Mouse (Mus musculus) lung, postnatal 0 days (tissue): ENCODE data around the gene Rpl41. TPM values are rescaled to one million over a fixed set of nuclear protein-coding genes. Genes with fewer than 3 reads are reported as not detected.

Source experiments
- ATAC-seq: fragments of 200-750 bp; cut with Nextera tagmentation; 2 replicates; pipeline ENCODE4 v1.8.0; 2017; ENCODE audit warnings: moderate library complexity
- DNase-seq: peaks from one replicate; pipeline ENCODE4 v3.0.0-alpha.2; 2016; ENCODE audit warnings: low spot score
- H3K27ac ChIP-seq: fragments of 300-500 bp; sonication (generic); 2 replicates; pipeline ENCODE4 v1.5.1; 2014; ENCODE audit warnings: antibody characterized with exemption, mild to moderate bottlenecking, low read length, mixed read lengths
- H3K27me3 ChIP-seq: fragments of 300-500 bp; sonication (generic); replicated peaks from 2 replicates; pipeline ENCODE4 v1.6.1; 2014; ENCODE audit warnings: low read length, mixed read lengths; ENCODE audit not compliant: insufficient read depth
- H3K36me3 ChIP-seq: fragments of 300-500 bp; sonication (generic); 2 replicates; pipeline ENCODE4 v1.6.1; 2014; ENCODE audit warnings: low read length, mixed read lengths; ENCODE audit not compliant: insufficient read depth
- H3K4me1 ChIP-seq: fragments of 300-500 bp; sonication (generic); 2 replicates; pipeline ENCODE4 v1.6.1; 2014; ENCODE audit warnings: antibody characterized with exemption, low read depth, low read length, mixed read lengths; ENCODE audit not compliant: insufficient read depth
- H3K4me2 ChIP-seq: fragments of 300-500 bp; sonication (generic); replicated peaks from 2 replicates; pipeline ENCODE4 v1.6.1; 2014; ENCODE audit warnings: low read depth, mild to moderate bottlenecking, low read length, moderate library complexity, mixed read lengths
- H3K4me3 ChIP-seq: fragments of 300-500 bp; sonication (generic); 2 replicates; pipeline ENCODE4 v1.5.1; 2014; ENCODE audit warnings: low read depth, low read length
- H3K9ac ChIP-seq: fragments of 300-500 bp; sonication (generic); replicated peaks from 2 replicates; pipeline ENCODE4 v1.6.1; 2014; ENCODE audit warnings: low read depth, mild to moderate bottlenecking
- H3K9me3 ChIP-seq: fragments of 300-500 bp; sonication (generic); 2 replicates; pipeline ENCODE4 v1.6.1; 2016; ENCODE audit warnings: low read length, mixed read lengths
- CTCF ChIP-seq: IDR thresholded peaks from 2 replicates; pipeline ENCODE4 v1.5.1; 2016; ENCODE audit warnings: antibody characterized with exemption, mild to moderate bottlenecking
- EP300 ChIP-seq: IDR thresholded peaks from 2 replicates; pipeline ENCODE4 v1.6.1; 2016; ENCODE audit warnings: antibody characterized with exemption, mild to moderate bottlenecking, control low read depth
- WGBS: fragments of 180-500 bp; shearing (Covaris S2); extraction: QIAGEN DNeasy Blood & Tissue Kit; methylation state at CpG from one replicate; pipeline ENCODE4 v1.1.7; 2014; 5-methylcytosine and 5-hydroxymethylcytosine counted together
- polyA plus RNA-seq: library from polyadenylated mRNA; unstranded; fragments of >200 nt; fragmentation: Nextera tagmentation; extraction: Ambion mirVana; gene quantifications from 2 replicates; pipeline ENCODE4 v1.2.1, GENCODE M21; 2015

Rpl41 gene
- 2,921 and 3,267 TPM in 2 replicates for polyA plus RNA-seq

DNA sequence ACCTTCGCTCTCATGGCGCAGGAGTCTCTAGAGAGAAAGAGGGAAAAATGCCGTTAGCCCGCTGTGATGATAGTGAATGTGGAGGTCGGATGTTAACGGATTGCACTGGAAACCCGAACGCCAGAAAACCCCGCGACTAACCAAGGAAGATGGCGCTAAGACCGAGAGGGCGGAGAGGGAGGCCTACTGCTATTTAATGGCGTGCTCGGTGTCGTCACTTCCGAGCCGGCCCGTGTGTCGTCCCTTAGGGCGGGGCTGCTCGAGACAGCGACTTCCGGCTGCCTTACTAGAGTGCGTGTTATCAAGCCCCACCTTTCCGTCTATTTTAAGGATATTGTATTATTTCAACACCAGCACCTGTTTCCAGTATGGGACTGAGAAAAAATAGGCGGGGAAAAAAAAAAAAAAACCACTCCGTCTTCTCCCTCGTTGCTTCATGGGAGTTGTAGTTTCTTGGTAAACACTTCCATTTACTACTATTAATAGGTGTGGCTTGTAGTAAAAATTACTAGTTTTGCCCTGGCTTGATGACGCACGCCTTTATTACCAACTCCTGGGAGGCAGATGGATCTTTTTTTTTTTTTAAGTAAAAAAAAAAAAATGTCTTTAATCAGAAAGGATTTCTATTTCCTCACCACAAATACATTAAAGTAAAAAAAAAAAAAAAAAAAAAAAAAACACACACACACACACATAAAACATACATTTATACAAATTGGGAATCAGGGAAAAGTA, at the start of gene Rpl41:
Gene Rpl41 (minus strand): TSS at position 359 of the 735 bp plus-strand sequence.
- WGBS: 1% methylated on average over 31 of the region's 31 CpGs
- H3K4me3 ChIP-seq: peak within 1 kb of the TSS; percentile 66
- no peaks in the 10 kb centered on the region for H3K9me3 ChIP-seq
- H3K27me3 ChIP-seq: no peaks in the 10 kb centered on the region
- TF ChIP-seq EP300 (peak; percentile 90), CTCF (no peak)
- ATAC-seq (peak; percentile 91), DNase-seq (peak; percentile 99)
- peaks cover 11% of the 10 kb centered on the region; the same call in 1 of the 2 replicates for H3K36me3 ChIP-seq
- H3K4me2 ChIP-seq: peak within 1 kb of the TSS; percentile 60
- H3K27ac ChIP-seq: peak within 1 kb of the TSS; percentile 96
- H3K4me1 ChIP-seq: no peaks in the 10 kb centered on the region; the same call in 1 of the 2 replicates
- H3K9ac ChIP-seq: peak within 1 kb of the TSS; percentile 87

DNA sequence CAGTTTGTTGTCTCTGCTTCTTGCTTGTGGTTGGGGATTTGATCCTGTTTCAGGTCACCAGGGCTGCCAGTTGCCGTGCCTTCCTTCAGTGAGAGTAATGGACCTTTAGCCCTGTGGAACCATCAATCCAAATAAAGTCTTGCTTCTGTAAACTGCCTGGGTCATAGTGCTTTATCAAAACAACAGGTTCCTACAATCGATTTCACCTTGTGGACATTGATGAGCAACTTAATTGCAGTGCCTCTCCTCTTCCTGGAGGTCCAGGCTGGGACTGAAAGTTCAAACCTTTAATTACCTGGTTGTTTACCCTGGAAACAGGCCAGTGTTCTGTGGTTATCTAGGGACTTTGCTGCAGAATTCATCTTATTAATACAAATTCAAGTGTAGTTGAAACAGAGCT, 49.4 kb upstream of the Rpl41 start:
- no peaks in the 10 kb centered on the region for H3K36me3 ChIP-seq
- no peaks in the 10 kb centered on the region for H3K9me3 ChIP-seq
- no peak overlapping the region for H3K27ac ChIP-seq
- H3K9ac ChIP-seq: no peak overlapping the region
- no peaks in the 10 kb centered on the region for H3K27me3 ChIP-seq
- no peak overlapping the region for H3K4me3 ChIP-seq
- no peak overlapping the region for H3K4me2 ChIP-seq
- WGBS: 45% methylated on average over 2 of the region's 2 CpGs
- DNase-seq (no peak), ATAC-seq (no peak)
- TF ChIP-seq EP300 (no peak), CTCF (no peak)
- H3K4me1 ChIP-seq: no peaks in the 10 kb centered on the region

DNA sequence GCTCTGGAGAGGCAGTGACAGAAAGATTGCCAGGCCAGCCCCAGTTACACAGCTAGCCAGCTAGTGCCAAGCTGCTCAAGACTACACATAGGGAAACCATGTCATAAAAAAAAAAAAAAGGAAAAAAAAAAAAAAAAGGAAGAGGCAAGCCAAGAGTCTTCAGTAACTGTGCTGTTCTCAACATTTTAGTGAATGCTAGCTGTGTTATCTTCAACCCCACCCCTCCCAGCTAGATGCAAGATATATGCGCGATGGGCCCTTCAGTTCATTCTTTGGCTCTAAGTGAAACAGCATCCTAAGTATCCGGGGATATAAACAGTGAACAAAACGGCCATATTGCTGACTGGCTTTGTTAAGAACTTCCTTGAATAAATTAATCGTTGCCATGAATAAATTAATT, 43.7 kb upstream of the Rpl41 start:
- H3K9me3 ChIP-seq: no peaks in the 10 kb centered on the region
- TF ChIP-seq EP300 (no peak), CTCF (no peak)
- H3K4me2 ChIP-seq: no peak overlapping the region
- H3K4me1 ChIP-seq: no peaks in the 10 kb centered on the region
- no peak overlapping the region for H3K27ac ChIP-seq
- no peaks in the 10 kb centered on the region; the same call in 1 of the 2 replicates for H3K27me3 ChIP-seq
- H3K36me3 ChIP-seq: no peaks in the 10 kb centered on the region
- no peak overlapping the region for H3K9ac ChIP-seq
- WGBS: 75% methylated on average over 5 of the region's 5 CpGs
- no peak for DNase-seq
- no peak overlapping the region for H3K4me3 ChIP-seq
- no peak for ATAC-seq

DNA sequence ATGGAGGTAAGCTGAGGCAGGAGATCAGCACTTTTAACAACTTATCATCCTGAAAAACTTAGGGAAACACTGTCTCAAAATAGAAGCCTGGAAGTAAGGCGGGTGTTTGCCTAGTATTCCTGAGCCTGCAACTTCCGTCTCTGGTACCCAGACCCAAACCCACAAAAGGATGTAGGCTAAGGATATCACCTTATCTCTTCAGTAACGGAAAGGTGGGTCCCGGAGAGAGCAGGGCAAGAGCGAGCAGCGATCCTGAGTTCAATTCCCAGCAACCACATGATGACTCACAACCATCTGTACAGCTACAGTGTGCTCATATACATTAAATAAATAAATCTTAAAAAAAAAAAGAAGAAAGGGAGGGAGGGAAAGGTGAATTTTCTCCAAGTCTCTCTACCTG, 42.3 kb upstream of the Rpl41 start:
- no peak for DNase-seq
- no peaks in the 10 kb centered on the region for H3K9me3 ChIP-seq
- H3K27ac ChIP-seq: no peak overlapping the region
- H3K9ac ChIP-seq: no peak overlapping the region
- no peaks in the 10 kb centered on the region; the same call in 1 of the 2 replicates for H3K27me3 ChIP-seq
- H3K36me3 ChIP-seq: no peaks in the 10 kb centered on the region
- WGBS: 75% methylated on average over 6 of the region's 6 CpGs
- no peak overlapping the region for H3K4me2 ChIP-seq
- H3K4me1 ChIP-seq: no peaks in the 10 kb centered on the region
- no peak for ATAC-seq
- no peak overlapping the region for H3K4me3 ChIP-seq
- TF ChIP-seq EP300 (no peak), CTCF (no peak)

GRCm38 (mm10) chr10:128590193-128590690, 41.1 kb upstream of the Rpl41 start:
- Histone ChIP-seq H3K9me3 (no peaks in the 10 kb centered on the region), H3K4me2 (peak overlapping the region; percentile 98), H3K4me1 (no peaks in the 10 kb centered on the region), H3K9ac (peak overlapping the region; percentile 51), H3K4me3 (peak overlapping the region; percentile 63), H3K27me3 (no peaks in the 10 kb centered on the region; the same call in 1 of the 2 replicates), H3K27ac (peak overlapping the region; percentile 97), H3K36me3 (no peaks in the 10 kb centered on the region)
- DNase-seq (peak; percentile 85), ATAC-seq (peak; percentile 20)
- TF ChIP-seq CTCF (peak; percentile 80), EP300 (no peak)
- WGBS: under 1% methylated on average over 27 of the region's 43 CpGs

DNA sequence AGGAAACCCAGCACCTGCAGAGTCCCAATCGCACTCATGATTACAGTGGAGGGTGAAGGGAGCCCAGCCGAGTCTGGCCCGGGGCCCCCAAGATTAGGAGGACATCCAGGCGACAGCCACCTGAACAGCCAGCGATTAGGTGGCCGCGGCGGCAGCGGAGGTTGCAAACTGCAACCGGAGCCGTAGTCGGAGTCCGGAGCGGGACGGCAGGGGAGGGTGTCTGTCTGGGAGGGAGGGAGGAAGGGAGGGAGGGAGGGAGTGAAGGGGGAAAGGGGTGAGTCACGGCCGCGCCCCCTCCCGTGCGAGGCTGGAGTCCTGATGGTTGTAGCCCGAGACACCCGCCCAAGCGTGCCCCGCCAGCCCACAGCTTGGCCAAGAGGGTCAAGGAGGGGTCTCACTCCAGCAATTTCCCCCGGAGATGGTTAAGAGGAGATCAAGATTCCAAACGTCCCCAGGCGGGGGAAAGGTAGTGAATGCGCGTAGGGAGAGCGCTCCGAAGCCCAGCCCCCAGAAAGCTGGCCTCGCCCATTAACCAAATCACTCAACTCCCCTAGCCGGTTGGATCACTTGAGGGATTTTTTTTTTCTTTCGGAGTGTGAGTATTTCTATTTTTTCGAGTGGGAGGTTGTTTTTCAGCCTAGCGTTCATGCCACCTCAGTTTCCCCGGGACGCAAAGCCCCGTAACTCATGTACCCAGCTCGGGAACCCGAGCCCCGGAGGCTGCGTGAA, 40.5 kb upstream of the Rpl41 start, which contains the start of gene Erbb3:
Gene Erbb3 (minus strand): TSS at position 189 of the 729 bp plus-strand sequence.
- H3K27me3 ChIP-seq: no peaks in the 10 kb centered on the region; the same call in 1 of the 2 replicates
- TF ChIP-seq EP300 (peak; percentile 74), CTCF (no peak)
- peak within 1 kb of the TSS; percentile 97 for H3K27ac ChIP-seq
- H3K9ac ChIP-seq: peak within 1 kb of the TSS; percentile 62
- peak within 1 kb of the TSS; percentile 63 for H3K4me3 ChIP-seq
- DNase-seq: peak; percentile 89
- under 1% methylated on average over 41 of the region's 43 CpGs for WGBS
- H3K4me1 ChIP-seq: no peaks in the 10 kb centered on the region
- ATAC-seq: peak; percentile 84
- H3K36me3 ChIP-seq: no peaks in the 10 kb centered on the region
- H3K4me2 ChIP-seq: peak within 1 kb of the TSS; percentile 98
- H3K9me3 ChIP-seq: no peaks in the 10 kb centered on the region
